Mouse (Mus musculus) spleen, adult 2 months (tissue): ENCODE measurements around the gene Rrm1. TPM values are rescaled to one million over a fixed set of nuclear protein-coding genes. Genes with fewer than 3 reads are reported as not detected.

Experiments used
- DNase-seq, 2 experiments: peaks; one replicate each; pipeline versions ENCODE4 v3.0.0 to v3.0.0-alpha.2; 2012 to 2021; ENCODE audit warnings: low spot score in 2 of 2, low read depth in 1 of 2
- H3K27ac ChIP-seq: fragments of 200-500 bp; 2 replicates; pipeline ENCODE4 v1.5.1; 2012; ENCODE audit warnings: low read length, inconsistent platforms; ENCODE audit not compliant: insufficient read depth
- H3K27me3 ChIP-seq: fragments of 200-500 bp; 2 replicates; pipeline ENCODE4 v1.6.1; 2012; ENCODE audit warnings: mild to moderate bottlenecking, moderate library complexity, low read length, inconsistent platforms; ENCODE audit not compliant: control insufficient read depth, insufficient read depth
- H3K36me3 ChIP-seq: fragments of 200-500 bp; 2 replicates; pipeline ENCODE4 v1.6.1; 2012; ENCODE audit warnings: mild to moderate bottlenecking, low read length, inconsistent platforms; ENCODE audit not compliant: control insufficient read depth, insufficient read depth
- H3K4me1 ChIP-seq: fragments of 200-500 bp; 2 replicates; pipeline ENCODE4 v1.6.1; 2011; ENCODE audit warnings: inconsistent platforms; ENCODE audit not compliant: control insufficient read depth, insufficient read depth, insufficient read length
- H3K4me3 ChIP-seq: fragments of 200-500 bp; 2 replicates; pipeline ENCODE4 v1.5.1; 2011; ENCODE audit warnings: mild to moderate bottlenecking, inconsistent platforms; ENCODE audit not compliant: insufficient read depth, insufficient read length; ENCODE audit errors: extremely low read depth
- CTCF ChIP-seq: fragments of 200-500 bp; IDR thresholded peaks from 2 replicates; pipeline ENCODE4 v1.5.1; 2011; ENCODE audit warnings: mild to moderate bottlenecking, inconsistent platforms; ENCODE audit not compliant: insufficient read depth, insufficient read length, insufficient replicate concordance; ENCODE audit errors: extremely low read depth
- POLR2A ChIP-seq: fragments of 200-500 bp; IDR thresholded peaks from 2 replicates; pipeline ENCODE4 v1.6.1; 2011; ENCODE audit warnings: low read depth, low read length, inconsistent platforms
- WGBS: fragments of 180-500 bp; shearing (Covaris S2); methylation state at CpG from one replicate; pipeline ENCODE4 v1.1.7; 2018; 5-methylcytosine and 5-hydroxymethylcytosine counted together
- polyA plus RNA-seq: library from polyadenylated mRNA; depleted of rRNA; stranded (reverse); fragments of >200 nt; gene quantifications from 2 replicates; pipeline ENCODE4 v1.2.3, GENCODE M21; 2012; rRNA removed

The Rrm1 gene
- polyA plus RNA-seq, 1 experiment: 10.5 TPM

- H3K27me3 ChIP-seq: 0 out of 2 replicates have a peak, but pooled peaks cover 3% of the 10 kb centered on the region
- H3K4me3 ChIP-seq: no peak overlapping the region
- TF ChIP-seq CTCF (no peak), POLR2A (no peak)
- DNase-seq: no peak
- no peak overlapping the region for H3K27ac ChIP-seq
- peaks cover 4% of the 10 kb centered on the region for H3K4me1 ChIP-seq
- H3K36me3 ChIP-seq: no peaks in the 10 kb centered on the region
- 92% methylated on average over 6 of the region's 6 CpGs for WGBS
These were observed 67.2 kb downstream of the Rrm1 start for GRCm38 (mm10) chr7:102508666-102509065.

DNA sequence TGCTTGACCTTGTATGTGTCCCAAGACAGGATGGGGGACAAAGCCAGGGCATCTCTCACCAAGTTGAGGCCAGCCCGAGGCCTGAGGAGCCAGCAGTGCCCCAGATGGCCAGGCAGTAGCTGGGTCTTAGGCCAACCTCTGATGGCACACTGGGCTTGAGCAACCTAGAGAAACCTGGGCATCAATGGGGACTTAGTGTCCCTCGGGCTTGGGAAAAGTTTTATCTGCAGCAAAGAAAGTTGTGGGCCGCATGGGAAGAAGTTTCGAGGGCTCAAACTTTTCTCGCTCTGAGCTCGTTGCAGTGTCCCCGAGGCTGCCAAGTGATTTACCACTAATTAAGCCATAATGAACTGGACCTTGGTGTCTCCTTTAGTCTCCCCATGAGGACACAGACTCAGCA is 68.2 kb downstream of the Rrm1 start:
- Histone ChIP-seq H3K36me3 (no peaks in the 10 kb centered on the region), H3K27ac (no peak overlapping the region), H3K4me1 (peaks cover 4% of the 10 kb centered on the region), H3K4me3 (no peak overlapping the region), H3K27me3 (0 out of 2 replicates have a peak, but pooled peaks cover 3% of the 10 kb centered on the region)
- 89% methylated on average over 7 of the region's 7 CpGs for WGBS
- TF ChIP-seq CTCF: no peak
- no peak for TF ChIP-seq POLR2A
- DNase-seq: no peak

DNA sequence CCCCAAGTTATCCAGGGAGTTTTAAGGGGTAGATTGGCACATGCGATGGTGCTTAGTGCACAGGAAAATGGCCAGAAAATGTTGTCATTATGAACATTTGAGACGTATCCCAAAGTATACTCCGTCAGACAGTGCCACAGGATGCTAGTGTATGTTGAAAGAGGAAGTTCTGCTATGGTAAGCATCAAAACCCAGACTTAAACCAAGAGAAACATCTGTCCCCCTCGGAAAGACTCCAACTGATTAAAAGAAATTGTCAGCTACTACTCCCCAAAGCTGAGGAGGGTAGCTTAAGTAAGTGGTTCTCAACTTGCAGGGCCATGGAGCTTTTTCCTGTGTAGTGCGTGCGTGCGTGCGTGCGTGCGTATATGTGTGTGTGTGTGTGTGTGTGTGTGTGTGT is 70.4 kb downstream of the Rrm1 start:
- WGBS: 56% methylated on average over 10 of the region's 10 CpGs
- 0 out of 2 replicates have a peak, but pooled peaks cover 3% of the 10 kb centered on the region for H3K27me3 ChIP-seq
- no peak overlapping the region for H3K4me3 ChIP-seq
- no peak for DNase-seq
- no peaks in the 10 kb centered on the region for H3K36me3 ChIP-seq
- TF ChIP-seq CTCF (no peak), POLR2A (no peak)
- H3K27ac ChIP-seq: no peak overlapping the region
- H3K4me1 ChIP-seq: peaks cover 4% of the 10 kb centered on the region

DNA sequence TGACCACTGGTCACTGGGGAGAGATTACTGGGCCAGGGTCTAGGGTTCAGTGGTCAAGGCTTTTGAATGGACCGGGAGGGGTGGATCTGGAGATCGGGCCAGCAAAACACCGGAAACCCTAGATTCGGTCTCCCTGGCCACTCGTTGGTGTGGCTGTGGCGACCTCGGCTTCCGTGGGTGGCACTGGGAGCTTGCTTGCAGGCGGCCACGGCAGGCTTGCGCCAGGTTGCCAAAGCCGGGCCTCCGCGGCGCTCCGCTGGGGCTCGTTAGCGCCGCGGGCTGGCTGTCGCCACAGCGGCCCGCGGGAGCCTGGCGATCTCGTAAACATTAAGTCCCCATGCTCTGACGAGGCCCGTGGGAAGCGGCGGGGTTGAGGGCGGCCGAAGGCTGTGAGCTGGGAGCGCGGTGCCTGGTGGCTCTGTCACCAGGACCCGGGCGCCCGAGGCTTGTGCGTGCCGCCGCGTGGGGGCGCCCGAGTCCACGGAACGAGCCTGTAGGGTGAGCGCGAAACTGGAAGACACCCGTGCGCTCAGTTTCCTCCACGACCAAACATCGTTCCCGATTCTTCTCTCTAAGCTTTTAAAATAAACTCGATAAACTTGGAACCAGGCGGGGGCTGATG is 71.4 kb downstream of the Rrm1 start:
- DNase-seq: peak; percentile 31 to 83
- Histone ChIP-seq H3K4me1 (peaks cover 4% of the 10 kb centered on the region), H3K27me3 (0 out of 2 replicates have a peak, but pooled peaks cover 3% of the 10 kb centered on the region), H3K27ac (no peak overlapping the region), H3K4me3 (peak overlapping the region; percentile 45; the same call in 1 of the 2 replicates), H3K36me3 (no peaks in the 10 kb centered on the region)
- WGBS: 2% methylated on average over 54 of the region's 54 CpGs
- TF ChIP-seq POLR2A (no peak), CTCF (peak; percentile 90)

DNA sequence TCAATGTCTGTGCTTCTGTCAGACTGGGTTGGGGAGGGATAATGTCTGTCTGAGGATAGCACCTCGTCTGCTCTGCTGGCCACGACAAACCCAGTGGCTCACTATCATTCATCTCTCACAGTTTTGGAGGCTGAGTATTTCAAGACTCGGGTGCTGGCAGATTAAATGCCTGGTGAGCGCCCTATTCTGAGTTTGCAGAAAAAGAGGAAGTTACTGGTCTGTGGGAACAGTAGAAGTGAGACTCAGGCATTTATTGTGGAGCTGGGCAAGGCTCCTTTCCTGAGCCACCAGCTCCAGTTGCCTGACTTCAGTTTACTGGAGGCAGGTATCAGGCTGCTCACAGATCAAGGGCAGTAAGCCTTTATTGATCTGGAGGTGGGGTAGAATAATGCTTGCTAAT is 72.6 kb downstream of the Rrm1 start:
- Histone ChIP-seq H3K27ac (no peak overlapping the region), H3K36me3 (no peaks in the 10 kb centered on the region), H3K27me3 (0 out of 2 replicates have a peak, but pooled peaks cover 3% of the 10 kb centered on the region), H3K4me3 (no peak overlapping the region), H3K4me1 (peaks cover 4% of the 10 kb centered on the region)
- TF ChIP-seq POLR2A: no peak
- TF ChIP-seq CTCF: no peak
- WGBS: 17% methylated on average over 4 of the region's 4 CpGs
- no peak for DNase-seq

DNA sequence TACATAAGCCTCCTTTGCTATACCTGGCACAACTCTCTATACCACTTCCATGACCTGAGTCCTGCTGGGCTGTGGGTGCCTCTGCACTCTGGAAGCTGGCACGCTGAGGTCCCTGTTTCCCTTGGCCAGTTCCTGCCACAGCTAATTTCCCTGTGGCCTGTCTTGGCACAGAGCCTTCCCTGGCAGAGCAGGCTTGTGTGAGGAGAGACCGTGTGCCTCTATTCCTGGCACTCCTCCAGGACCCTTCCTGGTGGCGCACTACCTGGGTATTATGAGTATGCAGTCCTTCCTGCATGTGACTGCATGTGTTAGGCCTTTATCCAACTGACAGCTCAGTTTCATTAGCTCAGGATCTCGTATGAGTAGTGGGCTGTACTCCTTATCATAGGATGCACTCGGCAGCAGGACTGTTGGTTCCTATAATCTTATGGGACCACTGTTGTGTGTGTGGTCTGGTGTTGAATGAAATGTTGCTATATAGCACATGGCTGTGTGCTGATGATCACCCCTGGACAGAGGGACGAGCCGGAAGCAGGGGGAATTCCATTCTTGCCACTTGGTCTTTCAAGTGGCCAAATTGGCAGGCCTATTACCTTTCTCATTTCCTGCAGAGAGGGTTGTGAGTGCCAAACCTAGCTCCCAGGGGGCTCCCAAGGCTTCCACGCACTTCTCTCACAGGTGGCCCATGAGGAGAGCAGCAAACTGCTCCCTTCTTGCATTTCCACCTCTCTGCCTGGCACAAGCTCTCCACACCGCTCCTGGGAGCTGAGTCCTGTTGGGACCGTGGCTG is 75.0 kb downstream of the Rrm1 start:
- WGBS: 66% methylated on average over 10 of the region's 10 CpGs
- Histone ChIP-seq H3K4me1 (peaks cover 4% of the 10 kb centered on the region), H3K27ac (no peak overlapping the region), H3K36me3 (no peaks in the 10 kb centered on the region), H3K4me3 (no peak overlapping the region), H3K27me3 (0 out of 2 replicates have a peak, but pooled peaks cover 3% of the 10 kb centered on the region)
- DNase-seq: no peak
- TF ChIP-seq POLR2A (no peak), CTCF (no peak)

DNA sequence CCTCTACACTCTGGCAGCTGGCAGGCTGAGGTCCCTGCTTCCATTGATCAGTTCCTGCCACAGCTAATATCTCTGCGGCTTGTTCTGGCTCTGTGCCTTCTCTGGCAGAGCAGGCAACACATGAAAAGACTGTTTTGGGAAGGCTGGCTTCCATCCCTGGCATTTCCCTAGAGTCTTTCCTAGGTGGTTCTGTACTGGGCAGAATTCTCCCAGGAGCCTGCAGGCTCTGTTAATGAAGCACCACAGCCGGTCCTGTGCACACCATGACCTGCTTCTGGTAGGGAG is 75.5 kb downstream of the Rrm1 start:
- Histone ChIP-seq H3K27ac (no peak overlapping the region), H3K27me3 (0 out of 2 replicates have a peak, but pooled peaks cover 3% of the 10 kb centered on the region), H3K4me3 (no peak overlapping the region), H3K36me3 (no peaks in the 10 kb centered on the region), H3K4me1 (peaks cover 4% of the 10 kb centered on the region)
- TF ChIP-seq CTCF (no peak), POLR2A (no peak)
- DNase-seq: no peak
- 85% methylated on average over 2 of the region's 2 CpGs for WGBS

Other genes starting within 250 kb of the Rrm1 start
- 11.5 and 13.5 TPM in 2 replicates for gene Nup98, start 231.5 kb upstream of the Rrm1 start, polyA plus RNA-seq
- gene Pgap2, start 231.5 kb upstream of the Rrm1 start, polyA plus RNA-seq: 57.8 and 72.9 TPM in 2 replicates
- gene Rhog, start 185.6 kb upstream of the Rrm1 start, polyA plus RNA-seq: 165 and 178 TPM in 2 replicates
- gene Stim1, start 173.9 kb upstream of the Rrm1 start, polyA plus RNA-seq: 49.3 and 57.8 TPM in 2 replicates
- gene Olfr543, start 40.0 kb downstream of the Rrm1 start, polyA plus RNA-seq: not detected in 2 replicates
- not detected in 2 replicates for gene Olfr544, start 46.6 kb downstream of the Rrm1 start, polyA plus RNA-seq
- not detected in 2 replicates for gene Olfr545, start 57.9 kb downstream of the Rrm1 start, polyA plus RNA-seq
- not detected in 2 replicates for gene Olfr547, start 93.1 kb downstream of the Rrm1 start, polyA plus RNA-seq
- gene Olfr548-ps1, start 99.2 kb downstream of the Rrm1 start, polyA plus RNA-seq: not detected in 2 replicates
- gene Olfr549, start 108.2 kb downstream of the Rrm1 start, polyA plus RNA-seq: not detected in 2 replicates
- gene Trim21, start 123.8 kb downstream of the Rrm1 start, polyA plus RNA-seq: 6.3 and 8.1 TPM in 2 replicates
- not detected in 2 replicates for gene Olfr550, start 129.7 kb downstream of the Rrm1 start, polyA plus RNA-seq
- not detected in 2 replicates for gene Olfr551, start 150.2 kb downstream of the Rrm1 start, polyA plus RNA-seq
- 0.06 and 0.12 TPM in 2 replicates for gene Olfr552, start 156.1 kb downstream of the Rrm1 start, polyA plus RNA-seq
- not detected in 2 replicates for gene Olfr553, start 176.5 kb downstream of the Rrm1 start, polyA plus RNA-seq
- gene Olfr554, start 196.7 kb downstream of the Rrm1 start, polyA plus RNA-seq: not detected in 2 replicates
- gene Olfr555, start 217.1 kb downstream of the Rrm1 start, polyA plus RNA-seq: not detected in 2 replicates
- not detected in 2 replicates for gene Olfr556, start 223.2 kb downstream of the Rrm1 start, polyA plus RNA-seq
- gene Trim68, start 245.6 kb downstream of the Rrm1 start, polyA plus RNA-seq: 10.6 and 12.4 TPM in 2 replicates